Mouse (Mus musculus) liver, postnatal 0 days (tissue): ENCODE results near the gene Ugt1a7c.

Experiments
- CTCF ChIP-seq: sonication (generic); IDR thresholded peaks from 2 replicates; pipeline ENCODE4 v1.5.1; 2016; ENCODE audit warnings: antibody characterized with exemption, low read depth
- EP300 ChIP-seq: IDR thresholded peaks from 2 replicates; pipeline ENCODE4 v1.6.1; 2016; ENCODE audit warnings: antibody characterized with exemption, low read depth, mild to moderate bottlenecking

- TF ChIP-seq CTCF: no peak
- no peak for TF ChIP-seq EP300
These were observed 24.4 kb upstream of the Ugt1a7c start, which contains the start of gene Ugt1a9 for GRCm38 (mm10) chr1:88070495-88070894.
